Mouse (Mus musculus) lung, adult 2 months (tissue): Measurements from ENCODE around the gene Srgap2.

Experiments
- CTCF ChIP-seq: fragments of 200-500 bp; IDR thresholded peaks from 2 replicates; pipeline ENCODE4 v1.5.1; 2011; ENCODE audit warnings: mild to moderate bottlenecking, low read length, control low read depth; ENCODE audit not compliant: insufficient read depth
- POLR2A ChIP-seq: fragments of 200-500 bp; IDR thresholded peaks from 2 replicates; pipeline ENCODE4 v1.6.1; 2011; ENCODE audit warnings: low read depth, mild to moderate bottlenecking, control low read depth, low read length, borderline replicate concordance; ENCODE audit errors: extremely low read depth

GRCm38 (mm10) chr1:131460914-131461530, 66.1 kb downstream of the Srgap2 start:
- no peak for TF ChIP-seq CTCF
- TF ChIP-seq POLR2A, result no peak
